Mouse (Mus musculus) cortical plate, adult 2 months (tissue): ENCODE data around the gene Keg1.

Experiments used
- CTCF ChIP-seq: fragments of 200-500 bp; IDR thresholded peaks from 2 replicates; pipeline ENCODE4 v1.5.1; 2011; ENCODE audit warnings: mild to moderate bottlenecking, control low read depth, low read length; ENCODE audit not compliant: insufficient read depth; ENCODE audit errors: extremely low read depth
- POLR2A ChIP-seq: fragments of 200-500 bp; IDR thresholded peaks from 2 replicates; pipeline ENCODE4 v1.6.1; 2011; ENCODE audit warnings: mild to moderate bottlenecking, low read length, control low read depth; ENCODE audit not compliant: insufficient read depth; ENCODE audit errors: extremely low read depth

- TF ChIP-seq CTCF, result no peak
- TF ChIP-seq POLR2A, result no peak
Measured at GRCm38 (mm10) chr19:12731036-12731435, 35.5 kb downstream of the Keg1 start.
